Mouse (Mus musculus): ENCODE measurements at regions not wholly inside any gene's neighbourhood (a gene's known extent, or its start where the extent isn't known, plus 50 kb on each side); places are given as distances from the start of the nearest gene placed in this dataset.

GRCm38 (mm10) chr1:193671046-193671445 is 300.9 kb upstream of the Camk1g start:
- TF ChIP-seq CTCF (IDR thresholded peaks at IDR 0.05; ENCODE audit: low read depth, low read length) (no peak), POLR2A (IDR thresholded peaks at IDR 0.05; ENCODE audit: borderline replicate concordance, low read depth, low read length) (no peak)
